Mouse (Mus musculus) thymus, postnatal 10 days (tissue): ENCODE data around the gene Atg16l1.

Experiments used
- DNase-seq, 2 experiments: peaks; one replicate each; pipeline ENCODE4 v3.0.0; 2021; ENCODE audit warnings: low spot score in 2 of 2

The Atg16l1 gene

GRCm38 (mm10) chr1:87829621-87830211 is 74.0 kb downstream of the Atg16l1 start:
- DNase-seq = peak; percentile 59 to 61

- DNase-seq = no peak
Measured at GRCm38 (mm10) chr1:87836453-87836852, 80.8 kb downstream of the Atg16l1 start.

- no peak for DNase-seq
Measured at GRCm38 (mm10) chr1:87837018-87837417, 81.3 kb downstream of the Atg16l1 start.

GRCm38 (mm10) chr1:87840411-87841208 is 84.9 kb downstream of the Atg16l1 start:
- no peak for DNase-seq
